ENCODE assay signal across 8 mouse cellular contexts in genomic region chr19:50362655-50363500, GRCm38 (mm10).
A peak's percentile ranks its signal among the peaks of the same experiment; 100 is the strongest.
DNase-seq lines count a peak whose midpoint lies in the region; ATAC-seq and TF ChIP-seq lines count a peak whose summit lies in the region.

No protein-coding gene starts in this region.

- no peaks in the 10 kb centered on the region for H3K27me3 ChIP-seq in kidney, postnatal 0 days (ENCODE audit: insufficient read depth, low read length)
- H3K27me3 ChIP-seq in kidney, adult 2 months (replicated peaks; ENCODE audit: control insufficient read depth, insufficient read depth, low read length), result no peaks in the 10 kb centered on the region
- H3K27me3 ChIP-seq in embryonic facial prominence, embryonic 11.5 days (ENCODE audit: control insufficient read depth, insufficient read depth, low read length), result no peaks in the 10 kb centered on the region
- H3K27me3 ChIP-seq in hindbrain, embryonic 16.5 days (replicated peaks; ENCODE audit: control insufficient read depth, insufficient read depth, low read length), result no peaks in the 10 kb centered on the region
- H3K27me3 ChIP-seq in neural tube, embryonic 13.5 days, result no peaks in the 10 kb centered on the region

- H3K9ac ChIP-seq in kidney, postnatal 0 days (ENCODE audit: low read depth, low read length), result no peak overlapping the region
- no peak overlapping the region for H3K9ac ChIP-seq in embryonic facial prominence, embryonic 11.5 days (replicated peaks; ENCODE audit: low read length)
- no peak overlapping the region for H3K9ac ChIP-seq in hindbrain, embryonic 16.5 days (ENCODE audit: low read depth, low read length)
- no peak overlapping the region for H3K9ac ChIP-seq in neural tube, embryonic 13.5 days

- no peaks in the 10 kb centered on the region for H3K9me3 ChIP-seq in kidney, postnatal 0 days (replicated peaks; ENCODE audit: low read length)
- no peaks in the 10 kb centered on the region for H3K9me3 ChIP-seq in embryonic facial prominence, embryonic 11.5 days (replicated peaks; ENCODE audit: control insufficient read depth, low read length)
- no peaks in the 10 kb centered on the region for H3K9me3 ChIP-seq in hindbrain, embryonic 16.5 days (ENCODE audit: control insufficient read depth, low read length)
- no peaks in the 10 kb centered on the region for H3K9me3 ChIP-seq in neural tube, embryonic 13.5 days

- peak; percentile 58 for TF ChIP-seq CTCF in kidney, postnatal 0 days (IDR thresholded peaks at IDR 0.05; ENCODE audit: low read depth)
- no peak for TF ChIP-seq CTCF in kidney, adult 2 months (conservative IDR thresholded peaks at IDR 0.05; ENCODE audit: insufficient read depth, insufficient read length, low read depth, low read length)

- H3K27ac ChIP-seq in kidney, postnatal 0 days, result no peak overlapping the region
- no peak overlapping the region for H3K27ac ChIP-seq in kidney, adult 2 months (ENCODE audit: insufficient read depth, low read depth, low read length)
- H3K27ac ChIP-seq in embryonic facial prominence, embryonic 11.5 days (replicated peaks; ENCODE audit: low read depth, low read length), result no peak overlapping the region
- no peak overlapping the region for H3K27ac ChIP-seq in hindbrain, embryonic 16.5 days (ENCODE audit: low read depth, low read length)
- H3K27ac ChIP-seq in neural tube, embryonic 13.5 days (replicated peaks), result peak overlapping the region; percentile 34; the same call in 1 of the 2 replicates

- peak; percentile 58 for DNase-seq in kidney, postnatal 0 days (ENCODE audit: low spot score)
- DNase-seq in kidney, adult 2 months, result no peak
- peak; percentile 61 for DNase-seq in embryonic facial prominence, embryonic 11.5 days (ENCODE audit: low spot score)
- no peak for DNase-seq in MN1 (ENCODE audit: low spot score)
- DNase-seq in adrenal gland, postnatal 25 days, result no peak
- no peak for DNase-seq in B cell, adult 2 months

- no peak for ATAC-seq in kidney, postnatal 0 days (replicated peaks; ENCODE audit: low FRiP score, low read depth)
- ATAC-seq in embryonic facial prominence, embryonic 11.5 days (replicated peaks; ENCODE audit: insufficient number of reproducible peaks, low FRiP score, low TSS enrichment, low read depth), result 0 out of 2 replicates have a peak, but pooled peaks have one; percentile 64
- ATAC-seq in hindbrain, embryonic 16.5 days, result no peak
- peak; percentile 61 for ATAC-seq in neural tube, embryonic 13.5 days (ENCODE audit: low read depth)

- no peak overlapping the region for H3K4me2 ChIP-seq in kidney, postnatal 0 days (ENCODE audit: low read length)
- H3K4me2 ChIP-seq in embryonic facial prominence, embryonic 11.5 days (ENCODE audit: low read depth, low read length), result no peak overlapping the region
- H3K4me2 ChIP-seq in hindbrain, embryonic 16.5 days (ENCODE audit: low read length), result peak overlapping the region; percentile 22; the same call in 1 of the 2 replicates
- no peak overlapping the region for H3K4me2 ChIP-seq in neural tube, embryonic 13.5 days

- H3K36me3 ChIP-seq in kidney, postnatal 0 days (ENCODE audit: insufficient read depth, low read length), result no peaks in the 10 kb centered on the region
- H3K36me3 ChIP-seq in kidney, adult 2 months (ENCODE audit: control insufficient read depth, insufficient read depth, low read length), result no peaks in the 10 kb centered on the region
- H3K36me3 ChIP-seq in embryonic facial prominence, embryonic 11.5 days (replicated peaks; ENCODE audit: control insufficient read depth, insufficient read depth, low read depth, low read length), result no peaks in the 10 kb centered on the region
- no peaks in the 10 kb centered on the region for H3K36me3 ChIP-seq in hindbrain, embryonic 16.5 days (ENCODE audit: control insufficient read depth, insufficient read depth, low read length)
- H3K36me3 ChIP-seq in neural tube, embryonic 13.5 days, result no peaks in the 10 kb centered on the region

- H3K4me1 ChIP-seq in kidney, postnatal 0 days (replicated peaks; ENCODE audit: insufficient read depth, low read length), result no peaks in the 10 kb centered on the region
- H3K4me1 ChIP-seq in kidney, adult 2 months (ENCODE audit: control insufficient read depth, insufficient read depth, low read length), result no peaks in the 10 kb centered on the region
- no peaks in the 10 kb centered on the region for H3K4me1 ChIP-seq in embryonic facial prominence, embryonic 11.5 days (ENCODE audit: control insufficient read depth, insufficient read depth, low read length)
- peaks cover 3% of the 10 kb centered on the region for H3K4me1 ChIP-seq in hindbrain, embryonic 16.5 days (ENCODE audit: control insufficient read depth, insufficient read depth, low read depth, low read length)
- peaks cover 4% of the 10 kb centered on the region for H3K4me1 ChIP-seq in neural tube, embryonic 13.5 days (replicated peaks)

- H3K4me3 ChIP-seq in kidney, postnatal 0 days (replicated peaks; ENCODE audit: low read depth, low read length), result no peak overlapping the region
- H3K4me3 ChIP-seq in kidney, adult 2 months (ENCODE audit: insufficient read depth, low read depth, low read length), result no peak overlapping the region
- H3K4me3 ChIP-seq in embryonic facial prominence, embryonic 11.5 days (ENCODE audit: low read depth, low read length), result no peak overlapping the region
- H3K4me3 ChIP-seq in hindbrain, embryonic 16.5 days (ENCODE audit: low read length), result no peak overlapping the region
- H3K4me3 ChIP-seq in neural tube, embryonic 13.5 days, result no peak overlapping the region

- TF ChIP-seq POLR2A in kidney, adult 2 months (IDR thresholded peaks at IDR 0.05; ENCODE audit: low read depth, low read length), result no peak

- WGBS in kidney, postnatal 0 days, result 51% methylated on average over 9 of the region's 9 CpGs
- WGBS in kidney, adult 2 months, result 55% methylated on average over 9 of the region's 9 CpGs
- 34% methylated on average over 9 of the region's 9 CpGs for WGBS in embryonic facial prominence, embryonic 11.5 days
- WGBS in hindbrain, embryonic 16.5 days, result 14% methylated on average over 9 of the region's 9 CpGs
- 14% methylated on average over 9 of the region's 9 CpGs for WGBS in neural tube, embryonic 13.5 days

Comparison
In these comparisons a context has a peak if more than half of its experiments do, and no peak if none do; other contexts are left out.
1. DNase-seq: peak in kidney, postnatal 0 days (single experiment) and embryonic facial prominence, embryonic 11.5 days (single experiment); none in kidney, adult 2 months (single experiment), MN1 (single experiment), adrenal gland, postnatal 25 days (single experiment) and B cell, adult 2 months (0 of 2).
2. ATAC-seq: peak in embryonic facial prominence, embryonic 11.5 days (single experiment) and neural tube, embryonic 13.5 days (single experiment); none in kidney, postnatal 0 days (single experiment) and hindbrain, embryonic 16.5 days (single experiment).